Mouse (Mus musculus): ENCODE data around the gene Camk2d.

GRCm38 (mm10) chr3:126826172-126826571, 230.1 kb downstream of the Camk2d start:
- TF ChIP-seq POLR2A (IDR thresholded peaks at IDR 0.05; ENCODE audit: low read depth, low read length) (no peak), CTCF (IDR thresholded peaks at IDR 0.05; ENCODE audit: extremely low read depth, insufficient read depth, insufficient read length, insufficient replicate concordance) (no peak)

All from spleen, adult 2 months (tissue).